Mouse (Mus musculus): Measurements from ENCODE around the gene Cacng4.

Gene Cacng4

DNA sequence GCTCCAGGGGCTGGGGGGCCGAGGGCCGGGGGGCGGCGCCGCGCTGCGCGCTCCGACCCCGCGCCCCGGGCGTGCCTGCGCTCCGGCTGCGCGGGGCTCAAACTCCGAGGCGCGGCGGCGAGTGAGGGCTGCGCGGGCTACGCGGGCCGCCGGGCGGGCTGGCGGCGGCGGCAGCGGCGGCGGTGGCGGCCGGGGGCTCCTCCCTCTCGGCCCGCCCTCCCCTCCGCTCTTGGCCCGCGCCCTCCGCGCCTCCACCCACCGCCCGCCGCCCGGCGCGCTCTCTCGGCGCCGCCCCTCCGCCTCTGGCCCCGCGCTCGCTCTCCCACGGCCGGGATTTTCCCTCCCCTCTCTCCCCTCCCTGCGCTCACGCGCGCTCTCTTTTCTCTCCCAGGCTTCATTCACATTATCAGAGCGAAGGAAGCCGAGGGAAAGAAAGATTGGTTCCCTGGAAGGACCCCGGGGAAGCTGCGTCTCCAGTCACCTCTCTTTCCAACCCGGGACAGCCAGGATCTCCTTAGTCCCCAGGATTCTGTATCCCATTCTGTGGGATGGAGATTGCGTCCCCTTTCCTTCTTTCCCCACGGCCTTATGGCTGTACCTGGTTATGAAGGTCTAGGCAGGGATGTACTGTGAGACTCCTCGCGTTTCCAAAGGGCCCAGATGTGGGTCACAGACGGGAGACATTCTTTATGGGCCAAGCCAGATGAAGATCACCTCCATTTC lies at the start of gene Cacng4:
Gene Cacng4, minus strand, starts transcription at position 11 of the 723 bp plus-strand sequence.
- no peak for DNase-seq (ENCODE audit: low spot score in 2 of 2)

- no peak for DNase-seq (ENCODE audit: low spot score in 2 of 2)
These were observed 39.1 kb upstream of the Cacng4 start for GRCm38 (mm10) chr11:107833351-107834040.

- DNase-seq (ENCODE audit: low spot score in 2 of 2): no peak
These were observed 22.8 kb upstream of the Cacng4 start for GRCm38 (mm10) chr11:107817196-107817595.

DNA sequence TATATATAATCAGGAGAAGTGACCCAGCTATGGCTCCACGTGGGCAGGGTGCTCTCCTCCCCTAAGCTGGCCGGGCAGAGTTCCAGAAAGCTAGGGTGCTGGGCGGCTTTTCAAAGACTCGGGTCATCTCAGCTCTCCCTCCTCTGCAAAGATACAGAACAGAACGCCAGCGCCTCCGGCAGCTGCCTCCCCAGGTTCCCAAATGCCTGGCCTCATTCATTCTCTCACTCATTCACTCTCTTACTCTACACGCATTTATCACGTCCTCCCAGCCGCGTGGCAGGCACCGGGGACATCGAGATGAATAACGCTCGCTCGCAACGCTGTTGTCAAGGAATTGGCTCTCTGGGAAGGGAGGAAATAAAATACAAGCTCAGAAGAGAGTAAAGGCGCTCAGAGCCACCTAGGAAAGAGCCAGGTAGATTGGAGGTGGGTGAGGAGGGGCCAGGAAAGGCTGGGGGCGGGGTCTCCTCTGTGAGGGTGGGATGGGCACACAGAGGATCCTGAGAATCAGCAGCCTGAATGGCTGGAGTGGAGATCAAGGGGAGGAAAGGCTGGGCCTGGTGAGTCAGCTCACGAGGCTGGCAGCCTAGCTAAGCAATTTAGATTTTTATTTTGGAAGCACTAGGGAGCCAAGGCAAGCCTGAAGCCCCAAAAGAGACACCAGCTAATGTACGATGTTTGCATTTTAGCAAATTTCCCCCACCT lies 18.7 kb upstream of the Cacng4 start:
- no peak for DNase-seq (ENCODE audit: low spot score in 2 of 2)

DNA sequence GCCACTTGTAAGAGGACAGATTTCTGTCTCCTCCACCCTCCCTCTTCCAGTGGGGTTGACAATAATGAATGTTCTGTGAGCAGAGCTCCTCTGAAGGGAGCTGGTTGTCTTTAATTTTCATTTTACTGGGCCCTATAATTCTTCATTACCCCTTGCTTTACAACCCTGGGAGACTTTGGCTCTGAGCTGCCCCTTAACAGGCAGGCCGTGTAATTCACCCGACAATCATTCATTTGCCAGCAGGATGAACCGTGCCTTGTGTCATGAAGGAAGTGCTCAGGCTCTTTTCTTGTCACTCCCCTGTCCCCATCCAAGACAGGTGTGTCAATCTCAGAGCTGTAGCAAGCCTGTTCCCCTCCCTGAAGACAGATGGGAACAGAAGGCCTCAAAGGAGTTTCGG lies 18.1 kb upstream of the Cacng4 start:
- DNase-seq (ENCODE audit: low spot score in 2 of 2): no peak

- no peak for DNase-seq (ENCODE audit: low spot score in 2 of 2)
These were observed 14.2 kb upstream of the Cacng4 start for GRCm38 (mm10) chr11:107808508-107808907.

GRCm38 (mm10) chr11:107806058-107806457 lies 11.7 kb upstream of the Cacng4 start:
- DNase-seq (ENCODE audit: low spot score in 2 of 2): no peak

DNA sequence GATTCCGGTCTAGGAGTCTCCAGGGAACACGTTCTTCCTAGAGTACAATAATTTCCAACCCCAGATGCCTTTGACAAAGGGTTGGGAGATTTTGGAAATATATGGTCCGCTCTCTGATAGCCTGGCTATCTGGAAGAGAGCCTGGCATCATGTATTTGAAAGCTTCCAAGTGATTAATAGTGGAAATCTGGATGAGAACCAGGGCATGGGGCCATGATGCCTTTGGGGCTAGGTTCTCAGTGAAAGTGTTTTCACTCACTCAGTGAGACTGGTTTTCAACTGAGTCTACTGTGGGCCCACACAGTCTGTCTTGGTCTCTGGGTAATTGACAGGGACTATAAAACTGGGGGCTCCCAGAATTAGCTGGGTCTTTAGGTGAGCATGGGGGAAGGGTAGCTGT lies 7.6 kb upstream of the Cacng4 start:
- DNase-seq (ENCODE audit: low spot score in 2 of 2): no peak

GRCm38 (mm10) chr11:107799331-107799730 lies 5.0 kb upstream of the Cacng4 start:
- no peak for DNase-seq (ENCODE audit: low spot score in 2 of 2)

- no peak for DNase-seq (ENCODE audit: low spot score in 2 of 2)
These were observed 2.0 kb upstream of the Cacng4 start for GRCm38 (mm10) chr11:107796346-107796745.

GRCm38 (mm10) chr11:107795384-107796035 lies 1.2 kb upstream of the Cacng4 start:
- no peak for DNase-seq (ENCODE audit: low spot score in 2 of 2)

DNA sequence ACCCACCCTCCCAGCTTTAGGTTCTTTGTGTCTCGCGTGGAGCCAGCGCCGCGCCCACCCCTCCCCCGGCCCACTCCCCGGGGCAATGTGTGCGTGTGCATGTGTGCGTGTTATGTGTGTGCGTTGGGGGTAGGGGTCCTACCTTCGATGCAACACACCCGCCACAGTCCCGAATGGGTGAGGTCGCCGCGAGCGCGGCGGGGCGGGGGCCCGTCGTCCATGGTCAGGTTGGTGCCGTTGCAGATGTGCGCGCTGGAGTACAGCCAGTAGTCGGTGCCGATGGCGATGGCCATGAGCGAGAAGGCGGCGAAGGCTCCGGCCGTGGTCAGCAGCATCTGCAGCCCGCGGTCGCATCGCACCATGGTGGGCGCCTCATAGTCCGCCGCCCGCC lies 259 bp downstream of the Cacng4 start:
- DNase-seq (ENCODE audit: low spot score in 2 of 2): no peak

DNA sequence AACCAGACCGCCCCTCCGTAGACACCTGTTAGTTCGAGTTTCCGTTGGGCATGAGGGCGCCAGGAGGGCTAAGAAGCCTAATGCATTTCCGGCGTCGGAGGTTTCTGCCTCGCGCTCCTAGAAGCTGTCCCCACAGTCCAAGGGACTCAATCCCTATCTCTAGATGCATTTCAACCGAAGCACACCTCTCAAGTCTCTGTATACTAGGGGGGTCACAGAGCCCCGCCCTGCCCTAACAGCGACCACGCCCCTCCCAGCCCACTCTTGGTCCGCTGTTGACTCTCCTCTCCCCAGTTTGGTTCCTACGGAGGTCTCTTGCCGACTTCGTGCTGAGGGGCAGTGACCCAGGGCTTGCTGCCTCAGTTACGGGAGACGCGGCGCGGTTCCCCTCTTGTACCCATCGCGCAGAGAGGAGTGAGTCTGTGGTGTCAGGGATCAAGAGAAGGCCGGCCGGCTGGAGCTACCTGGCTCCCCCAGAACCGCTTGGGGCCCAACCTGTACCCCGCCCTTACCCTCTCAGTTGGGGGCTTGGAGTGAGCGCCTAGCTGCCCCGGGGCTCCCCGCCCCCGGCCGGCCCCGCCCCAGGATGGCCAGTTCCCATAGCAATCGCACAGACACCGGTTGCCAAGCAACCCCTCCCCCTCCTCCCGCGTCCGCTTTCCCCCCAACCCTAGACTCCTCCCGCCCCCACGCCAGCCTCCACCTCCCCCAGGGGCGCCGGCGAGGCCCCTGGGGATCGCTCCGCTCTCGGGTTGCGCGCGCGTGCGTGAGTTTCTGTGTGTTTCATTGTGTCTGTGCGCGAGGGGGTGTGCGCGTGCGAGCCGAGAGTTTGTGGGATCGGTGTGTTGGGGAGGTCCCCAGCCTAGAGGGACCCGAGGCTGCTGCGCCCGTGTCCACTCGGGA lies 906 bp downstream of the Cacng4 start:
- no peak for DNase-seq (ENCODE audit: low spot score in 2 of 2)

DNA sequence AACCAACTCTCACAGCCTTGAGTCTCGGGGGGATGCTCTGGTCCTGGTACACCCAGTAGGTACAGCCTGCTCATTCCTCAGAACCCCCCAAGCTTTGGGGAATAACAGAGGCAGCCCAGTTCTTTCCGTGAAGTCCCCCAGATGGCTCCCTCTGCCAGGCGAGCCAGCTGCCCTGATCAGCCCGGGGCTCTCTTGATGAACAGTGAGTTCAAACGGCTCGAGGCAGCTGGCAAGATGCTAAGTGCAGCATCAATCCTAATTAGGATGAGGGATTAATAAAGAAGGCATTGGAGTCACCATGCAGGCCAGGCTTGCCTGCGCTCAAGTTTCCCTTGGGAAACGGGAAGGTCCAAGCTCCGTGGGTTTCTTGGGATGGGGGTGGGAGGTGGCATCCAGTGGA lies 2.2 kb downstream of the Cacng4 start:
- no peak for DNase-seq (ENCODE audit: low spot score in 2 of 2)

- DNase-seq (ENCODE audit: low spot score in 2 of 2): no peak
These were observed 8.6 kb downstream of the Cacng4 start for GRCm38 (mm10) chr11:107785761-107786160.

DNA sequence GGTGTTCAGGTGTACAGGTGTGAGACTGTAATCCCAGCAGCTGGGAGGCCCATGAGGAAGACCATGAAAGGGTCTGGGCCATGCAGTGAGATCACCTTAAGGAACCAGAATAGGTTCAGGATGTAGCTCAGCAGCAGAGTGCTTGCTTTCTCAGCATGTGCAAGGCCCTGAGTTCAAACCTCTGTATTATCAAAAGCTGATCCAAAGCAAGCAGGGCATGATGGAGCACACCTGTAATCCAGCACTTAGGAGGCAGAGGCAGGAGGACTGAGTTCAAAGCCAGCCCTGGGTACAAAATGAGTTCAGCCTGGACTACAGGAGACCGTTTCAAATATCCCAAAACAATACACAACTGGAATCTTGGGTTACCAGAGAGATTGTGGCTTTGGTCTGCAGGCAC lies 9.1 kb downstream of the Cacng4 start:
- no peak for DNase-seq (ENCODE audit: low spot score in 2 of 2)

DNA sequence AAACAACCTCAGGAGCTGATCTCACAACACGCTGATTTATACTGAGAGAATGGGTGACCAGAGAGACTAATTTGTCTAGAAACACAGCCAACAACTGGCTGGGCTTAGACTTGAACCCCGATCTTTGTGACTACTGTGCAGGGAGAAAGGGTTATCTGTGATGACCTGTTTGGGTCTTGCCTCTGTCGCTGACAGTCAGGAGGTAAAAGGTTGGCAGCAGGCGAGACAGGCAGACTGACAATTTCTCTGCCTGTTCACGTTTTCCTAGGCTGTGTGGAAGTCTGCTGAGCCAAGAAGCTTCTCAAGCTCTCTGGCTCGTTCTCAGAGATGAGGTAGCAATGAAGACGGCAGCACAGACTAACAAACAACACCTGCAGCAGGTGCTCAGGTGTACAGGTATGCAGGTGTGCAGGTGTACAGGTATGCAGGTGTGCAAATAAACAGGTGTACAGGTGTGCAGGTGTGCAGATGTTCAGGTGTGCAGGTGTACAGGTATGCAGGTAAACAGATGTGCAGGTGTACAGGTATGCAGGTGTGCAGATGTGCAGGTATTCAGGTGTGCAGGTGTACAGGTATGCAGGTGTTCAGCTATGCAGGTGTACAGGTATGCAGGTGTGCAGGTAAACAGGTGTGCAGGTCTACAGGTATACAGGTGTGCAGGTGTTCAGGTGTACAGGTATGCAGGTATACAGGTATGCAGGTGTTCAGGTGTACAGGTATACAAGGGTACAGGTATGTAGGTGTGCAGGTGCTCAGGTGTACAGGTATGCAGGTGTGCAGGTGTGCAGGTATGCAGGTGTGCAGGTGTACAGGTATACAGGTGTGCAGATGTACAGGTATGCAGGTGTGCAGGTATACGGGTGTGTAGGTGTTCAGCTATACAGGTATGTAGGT lies 10.2 kb downstream of the Cacng4 start:
- no peak for DNase-seq (ENCODE audit: low spot score in 2 of 2)

DNA sequence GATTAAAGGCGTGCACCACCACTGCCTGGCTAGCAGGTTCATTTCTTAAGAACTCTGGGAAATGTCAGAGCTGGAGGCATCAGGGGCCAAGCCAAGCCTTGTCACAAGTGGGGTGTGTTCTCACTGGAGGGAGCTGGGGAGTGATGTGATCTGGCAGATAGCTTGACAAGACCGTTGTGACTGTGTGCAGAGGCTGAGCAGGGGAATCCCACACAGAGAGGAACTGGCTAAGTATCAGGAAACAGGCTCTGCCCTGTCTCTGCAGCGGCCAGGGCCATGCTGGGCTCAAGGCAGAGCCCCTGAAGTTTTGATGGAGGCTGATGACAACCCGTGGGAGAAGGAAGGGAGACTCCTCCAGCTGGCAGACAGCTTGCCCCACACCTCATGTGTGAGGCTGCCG lies 11.8 kb downstream of the Cacng4 start:
- no peak for DNase-seq (ENCODE audit: low spot score in 2 of 2)

DNA sequence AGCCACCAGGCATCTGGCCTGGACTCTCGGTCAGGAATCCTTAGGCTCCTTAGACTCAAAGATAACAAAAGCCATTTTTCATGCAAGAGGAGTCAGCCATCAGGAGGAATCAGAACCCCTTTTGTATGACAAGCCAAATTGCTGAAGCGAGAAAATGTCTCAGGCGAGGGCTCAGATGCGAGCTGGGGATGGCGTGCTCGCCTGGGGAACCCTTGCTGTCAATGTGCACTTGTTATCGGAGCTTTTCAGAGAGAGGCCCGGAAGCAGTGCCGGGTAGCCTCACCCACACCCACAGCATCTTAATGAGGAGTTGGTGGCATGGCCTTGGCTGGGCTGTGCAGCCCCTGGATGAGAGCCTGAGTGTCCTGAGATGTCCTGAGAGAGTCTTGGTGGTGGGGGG lies 15.5 kb downstream of the Cacng4 start:
- no peak for DNase-seq (ENCODE audit: low spot score in 2 of 2)

DNA sequence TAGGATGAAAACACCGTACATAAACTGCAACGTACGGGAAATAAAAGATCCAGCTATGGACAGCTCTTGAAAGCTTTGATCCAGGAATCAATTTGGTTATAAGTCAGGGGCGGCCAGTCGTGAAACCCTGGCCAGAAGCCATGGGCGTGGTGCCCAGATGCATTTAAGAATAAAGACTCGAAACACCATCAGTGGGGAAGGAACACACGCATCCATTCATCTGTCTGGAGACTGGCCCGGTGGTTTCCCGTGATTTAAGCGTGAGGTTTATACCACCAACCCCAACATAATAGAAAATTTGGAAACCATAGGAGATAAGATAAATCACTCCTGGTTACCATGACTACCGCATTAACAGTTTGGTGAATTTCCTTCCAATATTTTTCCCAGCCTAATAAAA lies 16.9 kb downstream of the Cacng4 start:
- no peak for DNase-seq (ENCODE audit: low spot score in 2 of 2)

All from urinary bladder, adult 18-20 months (tissue).